Mouse (Mus musculus): ENCODE results near the gene Slc7a7. TPM values are rescaled to one million over a fixed set of nuclear protein-coding genes. Genes with fewer than 3 reads are reported as not detected.

The Slc7a7 gene
- total RNA-seq, 2 experiments from 2014 or later, result 3.1 to 4.5 TPM

GRCm38 (mm10) chr14:54432837-54433830 is 15.6 kb upstream of the Slc7a7 start:
- no peak for DNase-seq (ENCODE audit: low spot score in 2 of 2)

DNA sequence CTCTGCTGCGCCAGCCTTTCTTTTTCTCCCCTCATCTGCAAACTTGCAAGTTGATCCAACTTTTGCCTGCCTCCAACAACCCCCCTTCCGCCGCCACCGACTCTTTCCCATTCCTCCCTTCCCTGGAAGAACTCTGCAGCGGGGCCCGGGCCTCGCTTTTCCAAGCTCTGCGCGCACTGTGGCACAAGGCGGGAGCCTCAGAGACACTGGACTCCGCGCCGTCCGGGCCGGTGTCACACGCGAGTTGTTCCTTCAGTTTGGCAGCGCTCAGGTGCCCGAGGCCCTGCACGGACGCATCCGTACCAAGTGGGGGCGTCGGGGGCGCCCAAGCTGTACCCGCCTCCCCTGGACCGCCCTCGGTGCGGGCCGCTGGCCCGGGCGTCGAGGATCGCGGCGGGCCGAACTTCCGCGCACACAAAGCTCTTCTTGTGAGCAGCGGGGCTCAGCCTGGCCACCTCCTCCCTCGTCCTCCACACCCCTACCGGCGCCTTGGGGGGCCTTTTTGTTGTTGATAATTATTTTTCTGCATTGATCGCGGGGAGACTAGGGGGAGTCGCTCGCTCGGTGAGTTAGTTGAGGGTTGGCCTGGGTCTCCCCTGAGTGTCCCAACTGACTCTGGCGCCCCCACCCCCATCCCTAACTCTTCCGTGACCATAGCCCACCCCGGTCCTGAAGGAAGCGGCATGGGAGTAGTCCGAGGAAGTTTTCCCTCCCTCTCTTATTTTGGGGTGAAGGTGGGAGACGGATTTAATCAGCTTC is 14.7 kb upstream of the Slc7a7 start:
- DNase-seq (ENCODE audit: low spot score in 2 of 2), result peak; percentile 48 to 55

DNA sequence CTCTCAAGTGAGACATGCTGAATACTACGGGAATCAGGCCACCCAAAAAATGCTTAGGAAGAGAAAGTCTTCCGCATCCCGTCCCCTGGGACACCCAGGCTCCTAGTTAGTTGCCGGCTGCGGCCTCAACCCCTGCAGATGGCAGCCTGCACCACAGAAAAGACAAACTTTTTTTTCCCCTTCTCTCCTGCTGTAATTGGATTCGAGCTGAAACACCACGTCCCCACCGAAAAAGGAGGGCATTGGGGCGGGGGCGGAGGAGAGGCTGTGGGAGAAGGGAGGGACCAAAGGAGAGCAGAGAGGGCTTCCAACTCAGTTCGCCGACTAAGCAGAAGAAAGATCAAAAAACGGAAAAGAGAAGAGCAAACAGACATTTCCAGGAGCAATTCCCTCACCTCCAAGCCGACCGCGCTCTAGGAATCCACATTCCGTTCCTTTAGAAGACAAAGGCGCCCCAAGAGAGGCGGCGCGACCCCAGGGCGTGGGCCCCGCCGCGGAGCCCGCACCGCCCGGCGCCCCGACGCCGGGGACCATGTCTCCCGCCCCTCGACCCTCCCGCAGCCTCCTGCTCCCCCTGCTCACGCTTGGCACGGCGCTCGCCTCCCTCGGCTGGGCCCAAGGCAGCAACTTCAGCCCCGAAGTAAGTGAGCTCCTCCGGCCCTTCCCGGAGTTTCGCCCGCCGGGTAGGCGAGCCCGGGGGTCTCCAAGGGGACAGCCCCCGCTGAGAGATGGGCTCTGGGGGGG is 13.9 kb upstream of the Slc7a7 start, which contains the start of gene Mmp14:
Gene Mmp14 (plus strand): TSS at position 279 of the 744 bp plus-strand sequence.
- DNase-seq (ENCODE audit: low spot score in 2 of 2), result peak; percentile 57 to 64

GRCm38 (mm10) chr14:54430406-54431145 is 13.0 kb upstream of the Slc7a7 start:
- no peak for DNase-seq (ENCODE audit: low spot score in 2 of 2)

- DNase-seq (ENCODE audit: low spot score in 2 of 2), result no peak
Measured at GRCm38 (mm10) chr14:54429332-54430093, 11.9 kb upstream of the Slc7a7 start.

DNA sequence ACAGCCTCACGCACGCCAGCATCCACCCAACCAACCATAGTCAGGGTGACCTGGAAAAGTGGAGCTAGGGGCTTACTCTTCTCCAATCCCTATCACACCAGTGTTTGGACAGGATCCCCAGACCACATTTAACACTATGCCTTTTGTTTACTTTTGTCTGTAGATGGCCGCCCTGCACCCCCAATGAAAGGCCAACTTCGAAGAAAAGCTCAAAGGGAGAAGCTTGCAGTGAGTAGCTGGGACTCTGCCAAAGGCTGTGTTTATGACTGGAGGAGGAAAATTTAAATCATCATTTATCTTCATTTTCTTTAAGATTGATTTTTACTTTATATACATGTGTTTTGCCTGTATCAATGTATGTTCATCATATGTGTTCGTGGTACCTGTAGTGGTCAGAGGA is 10.8 kb upstream of the Slc7a7 start:
- DNase-seq (ENCODE audit: low spot score in 2 of 2), result no peak

DNA sequence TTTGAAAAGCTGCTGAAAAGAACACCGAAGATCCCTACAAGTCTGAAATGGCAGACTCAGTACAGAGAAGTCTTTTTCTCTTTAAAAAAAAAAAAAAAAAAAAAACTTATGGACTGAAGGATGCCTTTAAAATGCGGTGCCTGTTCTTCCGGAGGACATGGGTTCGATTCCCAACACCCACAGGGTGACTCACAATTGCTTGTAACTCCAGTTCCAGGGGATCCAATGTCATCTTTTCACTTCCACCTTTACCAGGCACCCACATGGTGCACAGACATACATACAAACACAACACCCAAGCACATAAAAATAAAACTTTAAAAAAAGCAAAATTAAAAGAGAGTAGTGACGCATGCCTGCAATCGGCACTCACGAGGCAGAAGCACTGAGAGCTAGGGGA is 10.1 kb upstream of the Slc7a7 start:
- DNase-seq (ENCODE audit: low spot score in 2 of 2), result no peak

DNA sequence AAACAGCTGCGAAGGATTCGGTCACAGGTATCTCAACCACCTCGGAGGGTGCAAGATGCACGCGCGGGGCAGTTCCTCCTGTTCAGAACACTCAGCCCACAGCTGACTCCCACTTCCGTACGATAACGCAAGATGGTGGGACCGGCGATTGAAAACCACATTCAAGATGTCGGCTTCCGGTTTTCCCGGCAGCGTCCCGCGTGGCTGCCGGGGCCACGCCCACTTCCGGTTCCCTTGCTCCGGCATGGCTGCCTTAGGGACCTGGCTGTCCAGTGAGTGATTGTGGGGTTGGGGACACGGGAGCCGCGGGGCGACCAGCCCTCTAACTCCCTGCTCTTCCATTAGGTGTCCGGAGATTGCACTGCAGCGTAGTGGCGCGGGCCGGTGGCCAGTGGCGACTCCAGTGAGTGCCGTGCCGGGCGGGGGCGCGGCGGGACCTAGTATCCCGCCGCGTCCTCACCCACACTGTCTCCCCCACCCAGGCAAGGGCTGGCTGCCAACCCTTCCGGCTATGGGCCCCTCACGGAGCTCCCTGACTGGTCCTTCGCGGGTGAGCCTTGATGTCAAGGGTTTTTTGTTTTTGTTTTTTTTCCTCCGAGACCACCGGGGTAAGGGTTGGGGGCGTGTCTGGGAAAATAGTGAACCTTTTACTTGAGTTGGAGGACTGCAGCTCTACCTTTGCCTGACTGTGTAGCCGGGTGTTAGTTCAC is 9.3 kb upstream of the Slc7a7 start, which contains the start of gene Mrpl52:
Gene Mrpl52 (plus strand): TSS at position 221 of the 710 bp plus-strand sequence.
- peak; percentile 85 to 93 for DNase-seq (ENCODE audit: low spot score in 2 of 2)

GRCm38 (mm10) chr14:54426003-54426688 is 8.6 kb upstream of the Slc7a7 start:
- no peak for DNase-seq (ENCODE audit: low spot score in 2 of 2)

GRCm38 (mm10) chr14:54425540-54425939 is 8.0 kb upstream of the Slc7a7 start:
- DNase-seq (ENCODE audit: low spot score in 2 of 2), result no peak

GRCm38 (mm10) chr14:54424634-54425033 is 7.1 kb upstream of the Slc7a7 start:
- no peak for DNase-seq (ENCODE audit: low spot score in 2 of 2)

GRCm38 (mm10) chr14:54423406-54423805 is 5.8 kb upstream of the Slc7a7 start:
- no peak for DNase-seq (ENCODE audit: low spot score in 2 of 2)

DNA sequence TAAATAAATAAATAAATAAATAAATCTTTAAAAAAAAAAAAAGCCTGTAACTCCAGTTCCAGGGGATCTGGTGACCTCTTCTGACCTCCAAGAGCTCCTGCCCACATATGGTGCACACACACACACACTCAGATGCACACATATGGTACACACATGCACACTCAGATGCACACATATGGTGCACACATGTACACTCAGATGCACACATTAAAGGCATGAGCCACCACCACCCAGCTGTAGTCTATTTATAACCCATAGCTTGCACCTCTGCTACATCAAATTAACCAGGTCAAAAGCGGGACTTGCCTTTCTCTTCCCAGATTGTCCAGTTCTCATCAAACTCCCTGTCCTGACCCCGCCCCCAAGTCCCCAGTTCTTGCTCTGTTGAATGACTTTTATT is 3.4 kb upstream of the Slc7a7 start:
- DNase-seq (ENCODE audit: low spot score in 2 of 2), result no peak

DNA sequence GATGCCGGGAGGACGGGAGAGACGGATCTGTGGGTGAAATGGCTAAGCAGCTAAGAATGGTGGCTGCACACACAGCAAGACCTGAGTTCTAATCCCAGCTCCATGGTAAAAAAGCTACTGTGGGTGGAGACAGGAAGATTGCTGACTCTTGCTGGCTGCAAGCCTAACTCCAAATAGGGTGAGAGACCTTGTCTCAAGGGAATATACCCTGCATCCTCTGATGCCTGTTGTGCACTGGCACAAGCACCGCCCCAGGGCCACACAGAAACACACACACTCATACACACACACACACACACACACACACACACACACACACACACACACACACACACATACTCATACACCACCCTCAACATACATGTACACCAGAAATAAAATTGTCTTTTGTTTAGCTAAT is 750 bp downstream of the Slc7a7 start:
- DNase-seq (ENCODE audit: low spot score in 2 of 2), result no peak

- no peak for DNase-seq (ENCODE audit: low spot score in 2 of 2)
Measured at GRCm38 (mm10) chr14:54416229-54416775, 1.3 kb downstream of the Slc7a7 start.

GRCm38 (mm10) chr14:54415241-54416020 is 2.1 kb downstream of the Slc7a7 start:
- DNase-seq (ENCODE audit: low spot score in 2 of 2), result no peak
